Mouse (Mus musculus): Measurements from ENCODE around the gene Dnaaf2. TPM values are rescaled to one million over a fixed set of nuclear protein-coding genes. Genes with fewer than 3 reads are reported as not detected.
A peak's percentile ranks its signal among the peaks of the same experiment; 100 is the strongest.
"Not testable (repeated sequence)": the region's sequence is repeated elsewhere in the genome, so short reads cannot be mapped to it uniquely, and the experiment has no call there.

Gene Dnaaf2
- total RNA-seq, 2 experiments from 2014 or later, result 1.9 to 2.4 TPM

- not testable (repeated sequence) for DNase-seq
Measured at GRCm38 (mm10) chr12:69163586-69163985, 34.6 kb downstream of the Dnaaf2 start.

- not testable (repeated sequence) for DNase-seq
Measured at GRCm38 (mm10) chr12:69160677-69161076, 37.6 kb downstream of the Dnaaf2 start.

- no peak for DNase-seq
Measured at GRCm38 (mm10) chr12:69159578-69159940, 38.7 kb downstream of the Dnaaf2 start.

- peak; percentile 96 for DNase-seq
Measured at GRCm38 (mm10) chr12:69158765-69159577, 39.3 kb downstream of the Dnaaf2 start, which contains the start of gene Rps29. Rps29 (minus strand) TSS chr12:69159186.

GRCm38 (mm10) chr12:69158366-69158764 is 39.9 kb downstream of the Dnaaf2 start:
- no peak for DNase-seq

GRCm38 (mm10) chr12:69157107-69157506 is 41.1 kb downstream of the Dnaaf2 start:
- no peak for DNase-seq

- DNase-seq, result no peak
Measured at GRCm38 (mm10) chr12:69156436-69156835, 41.8 kb downstream of the Dnaaf2 start.

- no peak for DNase-seq
Measured at GRCm38 (mm10) chr12:69155923-69156322, 42.3 kb downstream of the Dnaaf2 start.

- DNase-seq, result no peak
Measured at GRCm38 (mm10) chr12:69150049-69150448, 48.2 kb downstream of the Dnaaf2 start.

GRCm38 (mm10) chr12:69147166-69147735 is 51.0 kb downstream of the Dnaaf2 start:
- no peak for DNase-seq

- no peak for DNase-seq
Measured at GRCm38 (mm10) chr12:69143460-69143859, 54.8 kb downstream of the Dnaaf2 start.

GRCm38 (mm10) chr12:69139841-69140240 is 58.4 kb downstream of the Dnaaf2 start:
- DNase-seq, result no peak

GRCm38 (mm10) chr12:69139201-69139600 is 59.0 kb downstream of the Dnaaf2 start:
- DNase-seq, result no peak

Small RNA genes lying within 50 kb of the gene (microRNA-seq; reads per million reads assigned to microRNA genes)
- gene Gm47287 (0 reads per million in 2 experiments), gene Gm47295 (1.0 to 3.5 reads per million in 2 experiments)

Other genes with a start within 250 kb of the Dnaaf2 start
- 1,000 to 10,000 TPM; 1,738 to 1,783 TPM for gene Rps29, start 39.2 kb downstream of the Dnaaf2 start, total RNA-seq (2021)
- gene Lrr1, start 29.6 kb downstream of the Dnaaf2 start, total RNA-seq (2021), result 1 to 10 TPM; 4.1 to 5.2 TPM
- 100 to 1,000 TPM; 310 to 323 TPM for gene Rpl36al, start 14.3 kb downstream of the Dnaaf2 start, total RNA-seq (2021)
- gene Mgat2, start 14.3 kb downstream of the Dnaaf2 start, total RNA-seq (2021), result 10 to 100 TPM; 34.3 to 35.1 TPM
- gene Gm49383, start 1.3 kb downstream of the Dnaaf2 start, total RNA-seq (2021), result 10 to 100 TPM in 1 of 2 experiments, 1 to 10 TPM in 1; 8.1 to 10.4 TPM
- 1 to 10 TPM; 8.4 to 10.0 TPM for gene Gm49384, start 5.8 kb upstream of the Dnaaf2 start, total RNA-seq (2021)
- gene Pole2, start 29.8 kb upstream of the Dnaaf2 start, total RNA-seq (2021), result 10 to 100 TPM in 1 of 2 experiments, 1 to 10 TPM in 1; 9.4 to 10.0 TPM
- gene Klhdc1, start 42.7 kb upstream of the Dnaaf2 start, total RNA-seq (2021), result 10 to 100 TPM; 10.8 to 11.3 TPM
- gene Klhdc2, start 98.3 kb upstream of the Dnaaf2 start, total RNA-seq (2021), result 100 to 1,000 TPM in 1 of 2 experiments, 10 to 100 TPM in 1; 99.3 to 107 TPM
- gene Nemf, start 158.7 kb upstream of the Dnaaf2 start, total RNA-seq (2021), result 10 to 100 TPM; 31.9 to 33.2 TPM
- gene Arf6, start 173.7 kb upstream of the Dnaaf2 start, total RNA-seq (2021), result 100 to 1,000 TPM; 103 to 104 TPM
- under 1 TPM; 0.48 to 0.77 TPM for gene Gm9887, start 174.0 kb upstream of the Dnaaf2 start, total RNA-seq (2021)